Mouse (Mus musculus): ENCODE measurements around the gene Abhd13. TPM values are rescaled to one million over a fixed set of nuclear protein-coding genes. Genes with fewer than 3 reads are reported as not detected.
A peak's percentile ranks its signal among the peaks of the same experiment; 100 is the strongest.

Abhd13 gene
- total and polyA plus RNA-seq, 3 experiments: 8.6 to 20.3 (median 13.0) TPM

GRCm38 (mm10) chr8:9975898-9976611 lies 1.5 kb upstream of the Abhd13 start (continued):
- peak; percentile 95 for TF ChIP-seq SIN3A (IDR thresholded peaks at IDR 0.05; ENCODE audit: low read length)
- TF ChIP-seq RCOR1 (conservative IDR thresholded peaks at IDR 0.05; ENCODE audit: low read depth, low read length): 0 out of 2 replicates have a peak, but pooled peaks have one; percentile 17
- TF ChIP-seq CHD2 (IDR thresholded peaks at IDR 0.05; ENCODE audit: low read length): peak; percentile 38; the same call in 1 of the 2 replicates
- peak; percentile 100 for TF ChIP-seq NRF1 (IDR thresholded peaks at IDR 0.05; ENCODE audit: low read depth, low read length)
- peak; percentile 39; the same call in 1 of the 2 replicates for TF ChIP-seq MAX (IDR thresholded peaks at IDR 0.05; ENCODE audit: low read length)
- TF ChIP-seq MYC (IDR thresholded peaks at IDR 0.05; ENCODE audit: low read depth, low read length): peak; percentile 45; the same call in 1 of the 2 replicates

GRCm38 (mm10) chr8:9977016-9977415 lies 491 bp upstream of the Abhd13 start:
- dilution Hi-C loops (cut with MboI; ENCODE audit: extremely low pct_ligation_motif_present, extremely low pct_unique_long_range_greater_than_20kb, low sequenced_read_pairs) (no loop called here), in situ Hi-C loops (cut with MboI; ENCODE audit: low pct_ligation_motif_present, low pct_unique_long_range_greater_than_20kb, low sequenced_read_pairs) (loop anchor here (25.0 kb wide), 1 partner anchor 335 kb away; no protein-coding TSS in a partner anchor)
- Histone ChIP-seq H3K79me2 (replicated peaks; ENCODE audit: control insufficient read depth, extremely low read depth, insufficient read depth, poor library complexity, severe bottlenecking) (peaks cover 42% of the 10 kb centered on the region), H3K27me3 (replicated peaks) (no peaks in the 10 kb centered on the region), H3K9me3 (replicated peaks; ENCODE audit: low read length) (no peaks in the 10 kb centered on the region), H3K36me3 (replicated peaks in 1 of 2; ENCODE audit: control insufficient read depth in 1 of 2, insufficient read depth in 1 of 2, low read length in 1 of 2) (peaks cover 10 to 32% of the 10 kb centered on the region in 2 experiments), H3K9ac (ENCODE audit: insufficient read depth, low read depth) (peak overlapping the region; percentile 80), H3K27ac (ENCODE audit: insufficient read depth, low read depth) (peak overlapping the region; percentile 62), H3K4me3 (replicated peaks in 1 of 3; ENCODE audit: low read depth in 2 of 3, low read length in 2 of 3, poor library complexity in 1 of 3) (peak overlapping the region; percentile 77 to 94 (median 82)), H3K4me1 (ENCODE audit: control insufficient read depth in 1 of 2, insufficient read depth in 2 of 2) (peaks cover 5 to 35% of the 10 kb centered on the region in 2 experiments; a peak in 3 of 4 replicates), H3K4me2 (ENCODE audit: insufficient read depth, low read depth, poor library complexity, severe bottlenecking) (peak overlapping the region; percentile 91)
- peak; percentile 71 for DNase-seq (ENCODE audit: extremely low read depth)
- no peak for TF ChIP-seq USF2 (conservative IDR thresholded peaks at IDR 0.05; ENCODE audit: low read depth, low read length)
- peak; percentile 66 for TF ChIP-seq CHD2 (IDR thresholded peaks at IDR 0.05; ENCODE audit: low read length)

- no peak for TF ChIP-seq TBP (conservative IDR thresholded peaks at IDR 0.05; ENCODE audit: low read depth, low read length)
- no peak for TF ChIP-seq HCFC1 (IDR thresholded peaks at IDR 0.05; ENCODE audit: low read depth, low read length)
- no peak for TF ChIP-seq NELFE (IDR thresholded peaks at IDR 0.05; ENCODE audit: low read depth, low read length)
- no peak for TF ChIP-seq USF2 (conservative IDR thresholded peaks at IDR 0.05; ENCODE audit: low read depth, low read length)
- no peak for TF ChIP-seq CHD2 (IDR thresholded peaks at IDR 0.05; ENCODE audit: low read length)
- TF ChIP-seq MAFK (IDR thresholded peaks at IDR 0.05; ENCODE audit: insufficient replicate concordance, low read length): no peak
- no peak for TF ChIP-seq RCOR1 (conservative IDR thresholded peaks at IDR 0.05; ENCODE audit: low read depth, low read length)
- no peak for TF ChIP-seq ZNF384 (IDR thresholded peaks at IDR 0.05; ENCODE audit: low read depth, low read length)
- in situ Hi-C loops (cut with MboI; ENCODE audit: low pct_ligation_motif_present, low pct_unique_long_range_greater_than_20kb, low sequenced_read_pairs): loop anchor here (25.0 kb wide), 1 partner anchor 334 kb away; no protein-coding TSS in a partner anchor
- peak; percentile 15 for DNase-seq (ENCODE audit: extremely low read depth)
- Histone ChIP-seq H3K27ac (ENCODE audit: insufficient read depth, low read depth) (no peak overlapping the region), H3K79me2 (replicated peaks; ENCODE audit: control insufficient read depth, extremely low read depth, insufficient read depth, poor library complexity, severe bottlenecking) (peaks cover 52% of the 10 kb centered on the region), H3K9ac (ENCODE audit: insufficient read depth, low read depth) (peak overlapping the region; percentile 95), H3K27me3 (replicated peaks) (no peaks in the 10 kb centered on the region), H3K9me3 (replicated peaks; ENCODE audit: low read length) (no peaks in the 10 kb centered on the region), H3K36me3 (replicated peaks in 1 of 2; ENCODE audit: control insufficient read depth in 1 of 2, insufficient read depth in 1 of 2, low read length in 1 of 2) (peaks cover 13 to 33% of the 10 kb centered on the region in 2 experiments), H3K4me3 (replicated peaks in 1 of 3; ENCODE audit: low read depth in 2 of 3, low read length in 2 of 3, poor library complexity in 1 of 3) (peak overlapping the region; percentile 71 to 94 (median 77)), H3K4me2 (ENCODE audit: insufficient read depth, low read depth, poor library complexity, severe bottlenecking) (peak overlapping the region; percentile 89), H3K4me1 (ENCODE audit: control insufficient read depth in 1 of 2, insufficient read depth in 2 of 2) (peaks cover 5 to 35% of the 10 kb centered on the region in 2 experiments; a peak in 3 of 4 replicates)
- dilution Hi-C loops (cut with MboI; ENCODE audit: extremely low pct_ligation_motif_present, extremely low pct_unique_long_range_greater_than_20kb, low sequenced_read_pairs): no loop called here
These were observed 1.1 kb downstream of the Abhd13 start for GRCm38 (mm10) chr8:9978475-9979230.

All from CH12.LX (cell line).